ENCODE assay signal across 8 mouse cellular contexts in genomic region chr5:73344310-73344709, GRCm38 (mm10). TPM values are rescaled to one million over a fixed set of nuclear protein-coding genes. Genes with fewer than 3 reads are reported as not detected.
DNase-seq lines count a peak whose midpoint lies in the region; ATAC-seq lines count a peak whose summit lies in the region.

No protein-coding gene starts in this region.

- H3K27ac ChIP-seq in heart, embryonic 10.5 days = no peak overlapping the region

- no peak for ATAC-seq in erythroblast, adult 5-6 weeks (replicated peaks; ENCODE audit: low FRiP score, poor library complexity, severe bottlenecking)

- no peaks in the 10 kb centered on the region for H3K36me3 ChIP-seq in heart, embryonic 10.5 days

- 0 out of 2 replicates have a peak, but pooled peaks cover 3% of the 10 kb centered on the region for H3K9me3 ChIP-seq in heart, embryonic 10.5 days

- 63% methylated on average over 10 of the region's 10 CpGs for WGBS in heart, embryonic 10.5 days

- no peaks in the 10 kb centered on the region for H3K27me3 ChIP-seq in heart, embryonic 10.5 days (ENCODE audit: insufficient read depth, poor library complexity, severe bottlenecking)

- no peak overlapping the region for H3K4me3 ChIP-seq in heart, embryonic 10.5 days

- 0 out of 2 replicates have a peak, but pooled peaks cover 6% of the 10 kb centered on the region for H3K4me1 ChIP-seq in heart, embryonic 10.5 days

- peak; percentile 92 for DNase-seq in heart, adult 11 months
- no peak for DNase-seq in heart, embryonic 10.5 days (ENCODE audit: low spot score)
- peak; percentile 78 for DNase-seq in NIH3T3 (ENCODE audit: low read depth)
- peak; percentile 83 to 88 for DNase-seq in frontal cortex, postnatal 36 days (ENCODE audit: low spot score in 2 of 2)
- peak; percentile 77 for DNase-seq in left cerebral cortex, adult 11 months (ENCODE audit: low spot score)
- DNase-seq in skeletal muscle tissue, adult 2 months (ENCODE audit: low read depth, low spot score) = peak; percentile 9
- DNase-seq in gastrocnemius, postnatal 4 days (ENCODE audit: low spot score in 2 of 2) = no peak

RNA-seq across cellular contexts. Expression of gene Ociad2, which starts 3.5 kb away (rescaled TPM):
- 21.0 and 23.1 TPM in 2 replicates for polyA plus RNA-seq in heart, embryonic 10.5 days (2016; fragmentation: Nextera tagmentation; extraction: Ambion mirVana)
- total RNA-seq in erythroblast, adult 5-6 weeks (2015; ENCODE audit: low replicate concordance) = not detected in 2 replicates
- not detected in 2 replicates for total RNA-seq in erythroblast, adult 5-6 weeks (2017; ENCODE audit: low replicate concordance)
- 10 to 100 TPM; 12.6 to 14.0 TPM for total RNA-seq in gastrocnemius, postnatal 4 days (2021)

RNA-seq across cellular contexts. Expression of gene Ociad1, which starts 51.7 kb away (rescaled TPM):
- 169 and 198 TPM in 2 replicates for polyA plus RNA-seq in heart, embryonic 10.5 days (2016; fragmentation: Nextera tagmentation; extraction: Ambion mirVana)
- 69.2 and 94.7 TPM in 2 replicates for total RNA-seq in erythroblast, adult 5-6 weeks (2015; ENCODE audit: low replicate concordance)
- total RNA-seq in erythroblast, adult 5-6 weeks (2017; ENCODE audit: low replicate concordance) = 103 and 137 TPM in 2 replicates
- 100 to 1,000 TPM; 179 to 191 TPM for total RNA-seq in gastrocnemius, postnatal 4 days (2021)

Comparison
In these comparisons a context has a peak if more than half of its experiments do, and no peak if none do; other contexts are left out.
1. DNase-seq: peak in heart, adult 11 months (single experiment), NIH3T3 (single experiment), frontal cortex, postnatal 36 days (2 of 2), left cerebral cortex, adult 11 months (single experiment) and skeletal muscle tissue, adult 2 months (single experiment); none in heart, embryonic 10.5 days (single experiment) and gastrocnemius, postnatal 4 days (0 of 2).
2. RNA of gene Ociad2, which starts 3.5 kb away (total RNA-seq): 12.6 to 14.0 TPM in gastrocnemius, postnatal 4 days; not detected in erythroblast, adult 5-6 weeks; every median in the first group is over 10 times any median in the second.